Mouse (Mus musculus): Measurements from ENCODE around the gene Cox17.

GRCm38 (mm10) chr16:38378591-38378990 is 31.8 kb downstream of the Cox17 start:
- no peak for TF ChIP-seq CTCF (IDR thresholded peaks at IDR 0.05; ENCODE audit: insufficient read depth, low read depth, low read length)
- TF ChIP-seq POLR2A (IDR thresholded peaks at IDR 0.05; ENCODE audit: insufficient read depth, low read depth, low read length): no peak
